Mouse (Mus musculus): Measurements from ENCODE around the gene Prpf39. TPM values are rescaled to one million over a fixed set of nuclear protein-coding genes. Genes with fewer than 3 reads are reported as not detected.
A peak's percentile ranks its signal among the peaks of the same experiment; 100 is the strongest.

The Prpf39 gene
- total and polyA plus RNA-seq, 2 experiments from 2014 or later = 18.1 to 20.8 TPM

DNA sequence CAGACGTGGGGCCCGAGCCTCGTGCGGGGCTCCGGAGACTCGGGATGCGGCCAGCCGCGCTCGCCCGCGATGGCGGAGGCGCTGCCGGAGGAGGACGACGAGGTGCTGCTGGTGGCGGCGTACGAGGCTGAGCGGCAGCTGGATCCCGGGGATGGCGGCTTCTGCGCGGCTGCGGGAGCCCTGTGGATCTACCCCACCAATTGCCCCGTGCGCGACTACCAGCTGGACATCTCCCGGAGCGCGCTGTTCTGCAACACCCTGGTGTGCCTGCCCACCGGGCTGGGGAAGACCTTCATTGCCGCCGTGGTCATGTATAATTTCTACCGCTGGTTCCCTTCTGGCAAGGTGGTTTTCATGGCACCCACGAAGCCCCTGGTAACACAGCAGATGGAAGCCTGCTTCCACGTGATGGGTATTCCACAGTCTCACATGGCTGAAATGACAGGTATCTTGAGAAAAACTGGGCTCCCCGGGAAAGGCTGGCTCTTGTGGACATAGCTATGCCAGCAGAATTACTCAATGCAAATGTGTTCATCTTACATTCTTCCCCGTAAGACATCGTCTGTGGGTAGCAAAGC is 39.7 kb downstream of the Prpf39 start:
- Histone ChIP-seq H3K4me2 (ENCODE audit: low read depth, low read length) (peak overlapping the region; percentile 97), H3K27ac (ENCODE audit: low read depth) (peak overlapping the region; percentile 74), H3K27me3 (ENCODE audit: control insufficient read depth, insufficient read depth, low read length) (no peaks in the 10 kb centered on the region), H3K4me3 (ENCODE audit: low read depth, low read length) (peak overlapping the region; percentile 96), H3K4me1 (ENCODE audit: control insufficient read depth, insufficient read depth) (peaks cover 16% of the 10 kb centered on the region), H3K9me3 (replicated peaks; ENCODE audit: control insufficient read depth, low read length) (no peaks in the 10 kb centered on the region), H3K36me3 (replicated peaks; ENCODE audit: control insufficient read depth, insufficient read depth, low read length) (no peaks in the 10 kb centered on the region; the same call in 1 of the 2 replicates), H3K9ac (replicated peaks; ENCODE audit: low read depth, low read length) (peak overlapping the region; percentile 86)
- TF ChIP-seq CTCF (IDR thresholded peaks at IDR 0.05; ENCODE audit: low read depth) (no peak), EP300 (IDR thresholded peaks at IDR 0.05; ENCODE audit: low read depth) (no peak)
- ATAC-seq (ENCODE audit: insufficient read depth, low read depth) (no peak), DNase-seq (ENCODE audit: low spot score) (no peak)
- 0% methylated on average over 41 of the region's 41 CpGs for WGBS

DNA sequence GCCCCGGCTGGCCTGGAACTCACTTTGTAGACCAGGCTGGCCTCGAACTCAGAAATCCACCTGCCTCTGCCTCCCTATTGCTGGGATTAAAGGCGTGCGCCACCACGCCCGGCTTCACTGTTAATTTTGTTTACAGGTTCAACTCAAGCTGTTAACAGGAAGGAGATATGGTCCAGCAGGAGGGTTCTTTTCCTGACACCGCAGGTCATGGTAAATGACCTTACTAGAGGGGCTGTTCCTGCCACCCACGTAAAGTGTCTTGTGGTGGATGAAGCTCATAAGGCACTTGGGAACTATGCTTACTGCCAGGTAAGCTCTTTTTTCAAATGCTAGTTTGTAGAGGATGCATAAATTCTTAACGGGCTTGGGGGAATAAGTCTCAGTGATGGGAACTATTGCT is 40.8 kb downstream of the Prpf39 start:
- ATAC-seq (ENCODE audit: insufficient read depth, low read depth) (no peak), DNase-seq (ENCODE audit: low spot score) (no peak)
- 0 out of 2 replicates have a peak, but pooled peaks cover 4% of the 10 kb centered on the region for H3K36me3 ChIP-seq (replicated peaks; ENCODE audit: control insufficient read depth, insufficient read depth, low read length)
- H3K27ac ChIP-seq (ENCODE audit: low read depth) = no peak overlapping the region
- WGBS = 70% methylated on average over 9 of the region's 9 CpGs
- no peaks in the 10 kb centered on the region for H3K27me3 ChIP-seq (ENCODE audit: control insufficient read depth, insufficient read depth, low read length)
- H3K4me2 ChIP-seq (ENCODE audit: low read depth, low read length) = peak overlapping the region; percentile 97; the same call in 1 of the 2 replicates
- peaks cover 16% of the 10 kb centered on the region for H3K4me1 ChIP-seq (ENCODE audit: control insufficient read depth, insufficient read depth)
- H3K9ac ChIP-seq (replicated peaks; ENCODE audit: low read depth, low read length) = 0 out of 2 replicates have a peak overlapping the region, but pooled peaks have one; percentile 86
- H3K9me3 ChIP-seq (replicated peaks; ENCODE audit: control insufficient read depth, low read length) = no peaks in the 10 kb centered on the region
- TF ChIP-seq EP300 (IDR thresholded peaks at IDR 0.05; ENCODE audit: low read depth) = no peak
- TF ChIP-seq CTCF (IDR thresholded peaks at IDR 0.05; ENCODE audit: low read depth) = no peak
- no peak overlapping the region; the same call in 1 of the 2 replicates for H3K4me3 ChIP-seq (ENCODE audit: low read depth, low read length)

- H3K4me2 ChIP-seq (ENCODE audit: low read depth, low read length) = no peak overlapping the region
- no peak overlapping the region for H3K9ac ChIP-seq (replicated peaks; ENCODE audit: low read depth, low read length)
- H3K9me3 ChIP-seq (replicated peaks; ENCODE audit: control insufficient read depth, low read length) = no peaks in the 10 kb centered on the region
- 94% methylated on average over 1 of the region's 1 CpGs for WGBS
- H3K4me3 ChIP-seq (ENCODE audit: low read depth, low read length) = no peak overlapping the region
- H3K27me3 ChIP-seq (ENCODE audit: control insufficient read depth, insufficient read depth, low read length) = no peaks in the 10 kb centered on the region
- H3K4me1 ChIP-seq (ENCODE audit: control insufficient read depth, insufficient read depth) = no peaks in the 10 kb centered on the region
- TF ChIP-seq EP300 (IDR thresholded peaks at IDR 0.05; ENCODE audit: low read depth) (no peak), CTCF (IDR thresholded peaks at IDR 0.05; ENCODE audit: low read depth) (no peak)
- DNase-seq (ENCODE audit: low spot score) = no peak
- H3K27ac ChIP-seq (ENCODE audit: low read depth) = no peak overlapping the region
- peaks cover 22% of the 10 kb centered on the region for H3K36me3 ChIP-seq (replicated peaks; ENCODE audit: control insufficient read depth, insufficient read depth, low read length)
- no peak for ATAC-seq (ENCODE audit: insufficient read depth, low read depth)
Measured at GRCm38 (mm10) chr12:65108746-65109145, 72.6 kb downstream of the Prpf39 start.

DNA sequence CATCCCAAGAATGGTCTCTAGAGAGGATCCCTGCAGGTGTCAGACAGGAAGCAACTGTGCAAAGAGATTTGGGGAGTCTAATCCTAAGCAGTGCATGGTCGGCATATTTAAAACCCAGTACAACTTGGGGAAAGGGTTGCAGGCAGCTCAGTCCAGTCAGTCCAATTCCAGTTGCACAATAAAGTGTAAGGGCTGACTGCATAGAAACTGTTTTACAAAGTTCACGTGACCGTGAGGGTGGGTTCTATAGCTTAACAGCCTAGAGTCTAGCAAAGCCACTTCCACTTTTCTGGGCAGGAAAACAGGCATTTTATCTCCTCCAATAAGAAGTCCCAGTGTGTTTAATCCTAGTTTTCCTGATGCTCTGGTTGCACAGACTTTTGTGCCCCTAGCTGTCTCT is 75.4 kb downstream of the Prpf39 start:
- H3K9ac ChIP-seq (replicated peaks; ENCODE audit: low read depth, low read length) = no peak overlapping the region
- H3K36me3 ChIP-seq (replicated peaks; ENCODE audit: control insufficient read depth, insufficient read depth, low read length) = peaks cover 5% of the 10 kb centered on the region
- ATAC-seq (ENCODE audit: insufficient read depth, low read depth) (no peak), DNase-seq (ENCODE audit: low spot score) (no peak)
- 89% methylated on average over 3 of the region's 3 CpGs for WGBS
- no peak overlapping the region for H3K4me2 ChIP-seq (ENCODE audit: low read depth, low read length)
- no peaks in the 10 kb centered on the region for H3K9me3 ChIP-seq (replicated peaks; ENCODE audit: control insufficient read depth, low read length)
- H3K4me3 ChIP-seq (ENCODE audit: low read depth, low read length) = no peak overlapping the region
- no peak for TF ChIP-seq EP300 (IDR thresholded peaks at IDR 0.05; ENCODE audit: low read depth)
- no peak for TF ChIP-seq CTCF (IDR thresholded peaks at IDR 0.05; ENCODE audit: low read depth)
- no peaks in the 10 kb centered on the region for H3K4me1 ChIP-seq (ENCODE audit: control insufficient read depth, insufficient read depth)
- no peaks in the 10 kb centered on the region for H3K27me3 ChIP-seq (ENCODE audit: control insufficient read depth, insufficient read depth, low read length)
- no peak overlapping the region for H3K27ac ChIP-seq (ENCODE audit: low read depth)

GRCm38 (mm10) chr12:65112811-65113210 is 76.7 kb downstream of the Prpf39 start:
- TF ChIP-seq CTCF (IDR thresholded peaks at IDR 0.05; ENCODE audit: low read depth) (no peak), EP300 (IDR thresholded peaks at IDR 0.05; ENCODE audit: low read depth) (no peak)
- Histone ChIP-seq H3K9me3 (replicated peaks; ENCODE audit: control insufficient read depth, low read length) (no peaks in the 10 kb centered on the region), H3K36me3 (replicated peaks; ENCODE audit: control insufficient read depth, insufficient read depth, low read length) (no peaks in the 10 kb centered on the region), H3K27ac (ENCODE audit: low read depth) (no peak overlapping the region), H3K4me2 (ENCODE audit: low read depth, low read length) (no peak overlapping the region), H3K4me3 (ENCODE audit: low read depth, low read length) (no peak overlapping the region), H3K4me1 (ENCODE audit: control insufficient read depth, insufficient read depth) (no peaks in the 10 kb centered on the region), H3K9ac (replicated peaks; ENCODE audit: low read depth, low read length) (no peak overlapping the region), H3K27me3 (ENCODE audit: control insufficient read depth, insufficient read depth, low read length) (no peaks in the 10 kb centered on the region)
- no peak for DNase-seq (ENCODE audit: low spot score)
- WGBS = 96% methylated on average over 1 of the region's 1 CpGs
- no peak for ATAC-seq (ENCODE audit: insufficient read depth, low read depth)

Other genes with a start within 250 kb of the Prpf39 start
- 1.1 and 6.5 TPM in 2 replicates for gene Gm527, start 118.4 kb upstream of the Prpf39 start, total RNA-seq (2014; rRNA removed; ENCODE audit: low replicate concordance)
- gene Gm527, start 118.4 kb upstream of the Prpf39 start, polyA plus RNA-seq (2015; fragmentation: Nextera tagmentation; extraction: Ambion mirVana) = 1.6 and 1.9 TPM in 2 replicates
- gene Klhl28, start 70.8 kb upstream of the Prpf39 start, total RNA-seq (2014; rRNA removed; ENCODE audit: low replicate concordance) = 9.5 and 13.5 TPM in 2 replicates
- 9.2 and 9.7 TPM in 2 replicates for gene Klhl28, start 70.8 kb upstream of the Prpf39 start, polyA plus RNA-seq (2015; fragmentation: Nextera tagmentation; extraction: Ambion mirVana)
- 15.3 and 18.5 TPM in 2 replicates for gene Togaram1, start 70.5 kb upstream of the Prpf39 start, total RNA-seq (2014; rRNA removed; ENCODE audit: low replicate concordance)
- gene Togaram1, start 70.5 kb upstream of the Prpf39 start, polyA plus RNA-seq (2015; fragmentation: Nextera tagmentation; extraction: Ambion mirVana) = 9.5 and 10.7 TPM in 2 replicates
- 200 and 520 TPM in 2 replicates for gene Fkbp3, start 37.7 kb downstream of the Prpf39 start, total RNA-seq (2014; rRNA removed; ENCODE audit: low replicate concordance)
- 604 and 668 TPM in 2 replicates for gene Fkbp3, start 37.7 kb downstream of the Prpf39 start, polyA plus RNA-seq (2015; fragmentation: Nextera tagmentation; extraction: Ambion mirVana)
- 4.6 and 7.6 TPM in 2 replicates for gene Fancm, start 39.3 kb downstream of the Prpf39 start, total RNA-seq (2014; rRNA removed; ENCODE audit: low replicate concordance)
- gene Fancm, start 39.3 kb downstream of the Prpf39 start, polyA plus RNA-seq (2015; fragmentation: Nextera tagmentation; extraction: Ambion mirVana) = 4.5 and 5.0 TPM in 2 replicates
- gene Mis18bp1, start 136.3 kb downstream of the Prpf39 start, total RNA-seq (2014; rRNA removed; ENCODE audit: low replicate concordance) = 6.0 and 8.5 TPM in 2 replicates
- 10.2 and 12.5 TPM in 2 replicates for gene Mis18bp1, start 136.3 kb downstream of the Prpf39 start, polyA plus RNA-seq (2015; fragmentation: Nextera tagmentation; extraction: Ambion mirVana)
- gene Wdr20rt, start 189.2 kb downstream of the Prpf39 start, total RNA-seq (2014; rRNA removed; ENCODE audit: low replicate concordance) = not detected in 2 replicates
- not detected in 2 replicates for gene Wdr20rt, start 189.2 kb downstream of the Prpf39 start, polyA plus RNA-seq (2015; fragmentation: Nextera tagmentation; extraction: Ambion mirVana)